Mouse (Mus musculus) CD4-positive helper T cell, adult 2 months (primary cell): ENCODE results near the gene Olfr1360.

Experiments
- DNase-seq: peaks from one replicate; pipeline ENCODE4 v3.0.0-alpha.2; 2012; ENCODE audit warnings: low read depth, missing footprints, low spot score

Gene Olfr1360

DNA sequence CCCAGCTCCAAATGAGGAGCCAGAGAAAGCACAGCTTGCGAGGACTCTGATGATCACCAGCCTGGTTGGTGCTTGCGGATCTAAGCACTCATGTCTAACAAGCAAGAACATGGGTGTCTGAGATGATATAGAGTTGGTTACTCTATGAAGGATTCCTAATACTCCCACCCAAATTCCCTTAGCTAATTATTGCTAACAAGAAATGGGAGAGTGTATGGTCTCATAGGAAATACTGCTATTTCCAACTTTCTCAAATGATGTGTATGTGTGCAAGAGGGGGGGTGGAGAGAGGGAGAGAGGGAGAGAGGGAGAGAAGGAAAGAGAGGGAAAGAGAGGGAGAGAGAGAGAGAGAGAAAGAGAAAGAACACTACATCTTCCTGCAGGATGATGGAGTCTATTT, 13.9 kb downstream of the Olfr1360 start, which contains the start of gene Olfr1361:
TSS of gene Olfr1361 (minus strand) at position 101 of the 400 bp plus-strand sequence.
- DNase-seq = no peak

DNA sequence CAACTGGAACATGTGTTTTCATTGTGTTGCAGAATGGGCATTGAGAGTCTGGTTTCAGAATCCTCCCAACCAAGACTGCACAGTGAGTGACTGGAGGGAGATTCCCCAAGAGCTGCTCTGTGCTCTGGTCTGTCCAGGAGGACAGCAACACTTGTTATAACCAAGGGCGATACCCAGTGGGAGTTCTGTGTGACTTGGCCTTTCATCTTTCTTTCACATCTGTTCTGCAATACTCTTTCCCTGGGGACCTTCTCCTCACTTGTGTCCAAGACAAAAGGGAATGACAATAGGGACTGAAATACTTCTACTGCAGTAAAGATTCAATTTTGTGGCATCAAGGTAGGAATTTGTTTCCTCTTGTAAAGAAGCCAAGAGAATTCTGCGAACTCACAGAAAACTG, 34.8 kb downstream of the Olfr1360 start, which contains the start of gene Olfr11:
TSS of gene Olfr11 (minus strand) at position 101 of the 400 bp plus-strand sequence.
- no peak for DNase-seq
